Mouse (Mus musculus) cerebellum, adult 2 months (tissue): Measurements from ENCODE around the gene Mlst8.

Experiments used
- CTCF ChIP-seq: fragments of 200-500 bp; IDR thresholded peaks from 2 replicates; pipeline ENCODE4 v1.5.1; 2011; ENCODE audit warnings: low read depth, mild to moderate bottlenecking, control low read depth, low read length, moderate library complexity, borderline replicate concordance; ENCODE audit not compliant: insufficient read depth
- POLR2A ChIP-seq: fragments of 200-500 bp; IDR thresholded peaks from 2 replicates; pipeline ENCODE4 v1.6.1; 2011; ENCODE audit warnings: low read length, control low read depth, borderline replicate concordance; ENCODE audit not compliant: insufficient read depth

GRCm38 (mm10) chr17:24490399-24490798 lies 11.5 kb upstream of the Mlst8 start:
- no peak for TF ChIP-seq CTCF
- no peak for TF ChIP-seq POLR2A
